Mouse (Mus musculus): ENCODE results near the gene Cd180. TPM values are rescaled to one million over a fixed set of nuclear protein-coding genes. Genes with fewer than 3 reads are reported as not detected.

Gene Cd180
- polyA plus RNA-seq, 1 experiment, result not detected

GRCm38 (mm10) chr13:102745270-102745600 is 51.9 kb downstream of the Cd180 start:
- Histone ChIP-seq H3K4me1 (ENCODE audit: control insufficient read depth, insufficient read depth, low read length) (peaks cover 21% of the 10 kb centered on the region), H3K27ac (ENCODE audit: insufficient read depth, low read depth, low read length) (peak overlapping the region; percentile 84), H3K4me3 (ENCODE audit: insufficient read depth, low read depth, low read length) (no peak overlapping the region)
- no peak for TF ChIP-seq POLR2A (IDR thresholded peaks at IDR 0.05; ENCODE audit: insufficient read depth, low read depth, low read length)
- TF ChIP-seq CTCF (IDR thresholded peaks at IDR 0.05; ENCODE audit: insufficient read depth, low read depth, low read length), result no peak
- WGBS, result 48% methylated on average over 3 of the region's 3 CpGs

GRCm38 (mm10) chr13:102745626-102746342 is 52.4 kb downstream of the Cd180 start:
- Histone ChIP-seq H3K27ac (ENCODE audit: insufficient read depth, low read depth, low read length) (peak overlapping the region; percentile 89), H3K4me1 (ENCODE audit: control insufficient read depth, insufficient read depth, low read length) (peaks cover 23% of the 10 kb centered on the region), H3K4me3 (ENCODE audit: insufficient read depth, low read depth, low read length) (no peak overlapping the region)
- TF ChIP-seq CTCF (IDR thresholded peaks at IDR 0.05; ENCODE audit: insufficient read depth, low read depth, low read length) (no peak), POLR2A (IDR thresholded peaks at IDR 0.05; ENCODE audit: insufficient read depth, low read depth, low read length) (no peak)
- 57% methylated on average over 9 of the region's 9 CpGs for WGBS

- Histone ChIP-seq H3K4me3 (ENCODE audit: insufficient read depth, low read depth, low read length) (no peak overlapping the region), H3K27ac (ENCODE audit: insufficient read depth, low read depth, low read length) (peak overlapping the region; percentile 89), H3K4me1 (ENCODE audit: control insufficient read depth, insufficient read depth, low read length) (peaks cover 25% of the 10 kb centered on the region)
- TF ChIP-seq POLR2A (IDR thresholded peaks at IDR 0.05; ENCODE audit: insufficient read depth, low read depth, low read length) (no peak), CTCF (IDR thresholded peaks at IDR 0.05; ENCODE audit: insufficient read depth, low read depth, low read length) (no peak)
- 26% methylated on average over 17 of the region's 17 CpGs for WGBS
These were observed 53.6 kb downstream of the Cd180 start for GRCm38 (mm10) chr13:102746803-102747561.

- Histone ChIP-seq H3K4me3 (ENCODE audit: insufficient read depth, low read depth, low read length) (no peak overlapping the region), H3K27ac (ENCODE audit: insufficient read depth, low read depth, low read length) (no peak overlapping the region), H3K4me1 (ENCODE audit: control insufficient read depth, insufficient read depth, low read length) (peaks cover 32% of the 10 kb centered on the region)
- TF ChIP-seq CTCF (IDR thresholded peaks at IDR 0.05; ENCODE audit: insufficient read depth, low read depth, low read length) (no peak), POLR2A (IDR thresholded peaks at IDR 0.05; ENCODE audit: insufficient read depth, low read depth, low read length) (no peak)
- 53% methylated on average over 6 of the region's 6 CpGs for WGBS
These were observed 55.8 kb downstream of the Cd180 start for GRCm38 (mm10) chr13:102749194-102749593.

GRCm38 (mm10) chr13:102749891-102750290 is 56.5 kb downstream of the Cd180 start:
- Histone ChIP-seq H3K4me3 (ENCODE audit: insufficient read depth, low read depth, low read length) (no peak overlapping the region), H3K27ac (ENCODE audit: insufficient read depth, low read depth, low read length) (no peak overlapping the region), H3K4me1 (ENCODE audit: control insufficient read depth, insufficient read depth, low read length) (peaks cover 30% of the 10 kb centered on the region)
- TF ChIP-seq POLR2A (IDR thresholded peaks at IDR 0.05; ENCODE audit: insufficient read depth, low read depth, low read length), result no peak
- WGBS, result 82% methylated on average over 10 of the region's 10 CpGs

- no peak overlapping the region for H3K27ac ChIP-seq (ENCODE audit: insufficient read depth, low read depth, low read length)
- WGBS, result 72% methylated on average over 19 of the region's 19 CpGs
- TF ChIP-seq CTCF (IDR thresholded peaks at IDR 0.05; ENCODE audit: insufficient read depth, low read depth, low read length) (no peak), POLR2A (IDR thresholded peaks at IDR 0.05; ENCODE audit: insufficient read depth, low read depth, low read length) (no peak)
These were observed 60.6 kb downstream of the Cd180 start for GRCm38 (mm10) chr13:102753714-102754556.

DNA sequence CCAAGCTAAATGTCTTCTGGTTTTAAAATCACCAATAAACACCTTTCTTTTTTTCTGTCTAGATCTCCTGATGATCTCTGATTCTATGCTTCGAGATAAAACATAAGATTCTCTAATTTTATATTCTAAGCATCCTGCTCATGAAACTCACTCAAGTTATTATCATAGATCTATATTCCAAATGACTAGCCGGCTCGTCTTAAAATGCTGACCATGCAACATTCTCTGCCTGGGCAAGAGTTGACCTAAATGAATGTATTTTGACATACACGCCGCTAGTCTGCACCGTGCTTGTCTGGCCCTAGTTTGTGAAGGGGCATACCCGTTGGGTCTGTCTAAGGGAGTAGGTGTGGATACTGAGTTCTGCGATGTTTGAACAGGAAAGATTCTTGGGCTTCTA is 61.8 kb downstream of the Cd180 start:
- no peak overlapping the region for H3K4me3 ChIP-seq (ENCODE audit: insufficient read depth, low read depth, low read length)
- TF ChIP-seq POLR2A (IDR thresholded peaks at IDR 0.05; ENCODE audit: insufficient read depth, low read depth, low read length) (no peak), CTCF (IDR thresholded peaks at IDR 0.05; ENCODE audit: insufficient read depth, low read depth, low read length) (no peak)
- 86% methylated on average over 8 of the region's 8 CpGs for WGBS
- H3K27ac ChIP-seq (ENCODE audit: insufficient read depth, low read depth, low read length), result no peak overlapping the region
- H3K4me1 ChIP-seq (ENCODE audit: control insufficient read depth, insufficient read depth, low read length), result peaks cover 13% of the 10 kb centered on the region

More at GRCm38 (mm10) chr13:102753714-102754556, 60.6 kb downstream of the Cd180 start:
- Histone ChIP-seq H3K4me3 (ENCODE audit: insufficient read depth, low read depth, low read length) (no peak overlapping the region), H3K4me1 (ENCODE audit: control insufficient read depth, insufficient read depth, low read length) (peaks cover 17% of the 10 kb centered on the region)

GRCm38 (mm10) chr13:102756071-102756470 is 62.7 kb downstream of the Cd180 start:
- peaks cover 9% of the 10 kb centered on the region for H3K4me1 ChIP-seq (ENCODE audit: control insufficient read depth, insufficient read depth, low read length)
- no peak overlapping the region for H3K27ac ChIP-seq (ENCODE audit: insufficient read depth, low read depth, low read length)
- no peak overlapping the region for H3K4me3 ChIP-seq (ENCODE audit: insufficient read depth, low read depth, low read length)
- 93% methylated on average over 8 of the region's 8 CpGs for WGBS
- TF ChIP-seq POLR2A (IDR thresholded peaks at IDR 0.05; ENCODE audit: insufficient read depth, low read depth, low read length) (no peak), CTCF (IDR thresholded peaks at IDR 0.05; ENCODE audit: insufficient read depth, low read depth, low read length) (no peak)
